Mouse (Mus musculus) E14TG2a.4 (cell line): Measurements from ENCODE around the gene Fgd3.

ENCODE experiments used
- H3K27me3 ChIP-seq: 2 replicates; pipeline ENCODE4 v1.6.1; 2014; ENCODE audit warnings: low read length, control low read depth; ENCODE audit not compliant: insufficient read depth
- H3K36me3 ChIP-seq: 2 replicates; pipeline ENCODE4 v1.6.1; 2014; ENCODE audit warnings: low read length, control low read depth; ENCODE audit not compliant: insufficient read depth
- H3K4me1 ChIP-seq: replicated peaks from 2 replicates; pipeline ENCODE4 v1.6.1; 2014; ENCODE audit warnings: low read depth, low read length, control low read depth
- H3K4me3 ChIP-seq: replicated peaks from 2 replicates; pipeline ENCODE4 v1.5.1; 2014; ENCODE audit warnings: mild to moderate bottlenecking, low read length
- H3K9me3 ChIP-seq: 2 replicates; pipeline ENCODE4 v1.6.1; 2014; ENCODE audit warnings: low read length, control low read depth
- CTCF ChIP-seq: conservative IDR thresholded peaks from 2 replicates; pipeline ENCODE4 v1.5.1; 2014; ENCODE audit warnings: low read length
- NANOG ChIP-seq: IDR thresholded peaks from 2 replicates; pipeline ENCODE4 v1.6.1; 2014; ENCODE audit warnings: borderline replicate concordance, low read length, mixed read lengths
- POU5F1 ChIP-seq: IDR thresholded peaks from 2 replicates; pipeline ENCODE4 v1.6.1; 2014; ENCODE audit warnings: low read length, borderline replicate concordance

Fgd3 gene

GRCm38 (mm10) chr13:49242321-49243065 lies 77.6 kb downstream of the Fgd3 start:
- Histone ChIP-seq H3K9me3 (no peaks in the 10 kb centered on the region), H3K4me1 (peaks cover 12% of the 10 kb centered on the region), H3K4me3 (no peak overlapping the region), H3K36me3 (no peaks in the 10 kb centered on the region), H3K27me3 (peaks cover 66% of the 10 kb centered on the region)
- no peak for TF ChIP-seq CTCF
- TF ChIP-seq POU5F1, result no peak
- no peak for TF ChIP-seq NANOG

- TF ChIP-seq POU5F1 (no peak), NANOG (no peak), CTCF (no peak)
- Histone ChIP-seq H3K27me3 (peaks cover 42% of the 10 kb centered on the region), H3K4me3 (no peak overlapping the region), H3K36me3 (no peaks in the 10 kb centered on the region), H3K4me1 (no peaks in the 10 kb centered on the region), H3K9me3 (0 out of 2 replicates have a peak, but pooled peaks cover 4% of the 10 kb centered on the region)
Observed at GRCm38 (mm10) chr13:49238737-49239136, 81.4 kb downstream of the Fgd3 start.

GRCm38 (mm10) chr13:49237617-49238016 lies 82.5 kb downstream of the Fgd3 start:
- H3K4me1 ChIP-seq, result no peaks in the 10 kb centered on the region
- H3K4me3 ChIP-seq, result no peak overlapping the region
- H3K36me3 ChIP-seq, result no peaks in the 10 kb centered on the region
- peaks cover 36% of the 10 kb centered on the region for H3K27me3 ChIP-seq
- 0 out of 2 replicates have a peak, but pooled peaks cover 4% of the 10 kb centered on the region for H3K9me3 ChIP-seq
- TF ChIP-seq POU5F1, result no peak
- no peak for TF ChIP-seq CTCF
- no peak for TF ChIP-seq NANOG

GRCm38 (mm10) chr13:49234711-49235110 lies 85.4 kb downstream of the Fgd3 start:
- no peaks in the 10 kb centered on the region for H3K36me3 ChIP-seq
- H3K4me1 ChIP-seq, result no peaks in the 10 kb centered on the region
- TF ChIP-seq NANOG (no peak), CTCF (peak; percentile 51)
- peaks cover 40% of the 10 kb centered on the region for H3K27me3 ChIP-seq
- no peak overlapping the region for H3K4me3 ChIP-seq
- 0 out of 2 replicates have a peak, but pooled peaks cover 4% of the 10 kb centered on the region for H3K9me3 ChIP-seq

GRCm38 (mm10) chr13:49233792-49234572 lies 86.1 kb downstream of the Fgd3 start:
- peaks cover 40% of the 10 kb centered on the region for H3K27me3 ChIP-seq
- H3K36me3 ChIP-seq, result no peaks in the 10 kb centered on the region
- no peak for TF ChIP-seq POU5F1
- TF ChIP-seq CTCF, result no peak
- no peak for TF ChIP-seq NANOG
- no peaks in the 10 kb centered on the region for H3K4me1 ChIP-seq
- H3K4me3 ChIP-seq, result no peak overlapping the region
- H3K9me3 ChIP-seq, result 0 out of 2 replicates have a peak, but pooled peaks cover 4% of the 10 kb centered on the region

GRCm38 (mm10) chr13:49225633-49226032 lies 94.5 kb downstream of the Fgd3 start:
- no peak overlapping the region for H3K4me3 ChIP-seq
- H3K9me3 ChIP-seq, result no peaks in the 10 kb centered on the region
- H3K27me3 ChIP-seq, result peaks cover 74% of the 10 kb centered on the region
- peaks cover 34% of the 10 kb centered on the region for H3K4me1 ChIP-seq
- TF ChIP-seq POU5F1, result no peak
- TF ChIP-seq NANOG, result no peak
- TF ChIP-seq CTCF, result no peak
- no peaks in the 10 kb centered on the region for H3K36me3 ChIP-seq

GRCm38 (mm10) chr13:49225159-49225558 lies 95.0 kb downstream of the Fgd3 start:
- TF ChIP-seq CTCF (no peak), NANOG (no peak), POU5F1 (no peak)
- H3K36me3 ChIP-seq, result no peaks in the 10 kb centered on the region
- H3K9me3 ChIP-seq, result no peaks in the 10 kb centered on the region
- H3K27me3 ChIP-seq, result peaks cover 74% of the 10 kb centered on the region
- no peak overlapping the region for H3K4me3 ChIP-seq
- peaks cover 34% of the 10 kb centered on the region for H3K4me1 ChIP-seq

GRCm38 (mm10) chr13:49224729-49225128 lies 95.4 kb downstream of the Fgd3 start:
- TF ChIP-seq POU5F1 (no peak), NANOG (no peak), CTCF (no peak)
- Histone ChIP-seq H3K4me1 (peaks cover 34% of the 10 kb centered on the region), H3K36me3 (no peaks in the 10 kb centered on the region), H3K27me3 (peaks cover 72% of the 10 kb centered on the region), H3K9me3 (no peaks in the 10 kb centered on the region), H3K4me3 (peak overlapping the region; percentile 20; the same call in 1 of the 2 replicates)
